Mouse (Mus musculus) bone marrow macrophage, adult 2 months (primary cell): ENCODE measurements around the gene Atxn10. TPM values are rescaled to one million over a fixed set of nuclear protein-coding genes. Genes with fewer than 3 reads are reported as not detected.
"Not testable (repeated sequence)": the region's sequence is repeated elsewhere in the genome, so short reads cannot be mapped to it uniquely, and the experiment has no call there.

Experiments
- H3K27ac ChIP-seq: 2 replicates; pipeline ENCODE4 v1.5.1; 2012; ENCODE audit warnings: low read depth, low read length; ENCODE audit not compliant: insufficient read depth
- H3K4me1 ChIP-seq: 2 replicates; pipeline ENCODE4 v1.6.1; 2012; ENCODE audit warnings: low read length; ENCODE audit not compliant: control insufficient read depth, insufficient read depth
- H3K4me3 ChIP-seq: 2 replicates; pipeline ENCODE4 v1.5.1; 2012; ENCODE audit warnings: mild to moderate bottlenecking, low read length, moderate library complexity; ENCODE audit not compliant: insufficient read depth
- CTCF ChIP-seq: IDR thresholded peaks from 2 replicates; pipeline ENCODE4 v1.5.1; 2012; ENCODE audit warnings: low read depth, mild to moderate bottlenecking, low read length, moderate library complexity
- POLR2A ChIP-seq: IDR thresholded peaks from 2 replicates; pipeline ENCODE4 v1.6.1; 2012; ENCODE audit warnings: mild to moderate bottlenecking, low read depth, low read length, borderline replicate concordance
- polyA plus RNA-seq: library from polyadenylated mRNA; stranded (reverse); fragments of >200 nt; gene quantifications from 2 replicates; pipeline ENCODE4 v1.2.4, GENCODE M21; 2012; ENCODE audit not compliant: missing spikeins, insufficient read depth, insufficient read length

The Atxn10 gene
- polyA plus RNA-seq, 1 experiment: 70.2 TPM

- no peak overlapping the region for H3K4me3 ChIP-seq
- TF ChIP-seq POLR2A: no peak
- TF ChIP-seq CTCF: no peak
- peaks cover 13% of the 10 kb centered on the region for H3K4me1 ChIP-seq
- no peak overlapping the region for H3K27ac ChIP-seq
Measured at GRCm38 (mm10) chr15:85330024-85330423, 6.0 kb upstream of the Atxn10 start.

DNA sequence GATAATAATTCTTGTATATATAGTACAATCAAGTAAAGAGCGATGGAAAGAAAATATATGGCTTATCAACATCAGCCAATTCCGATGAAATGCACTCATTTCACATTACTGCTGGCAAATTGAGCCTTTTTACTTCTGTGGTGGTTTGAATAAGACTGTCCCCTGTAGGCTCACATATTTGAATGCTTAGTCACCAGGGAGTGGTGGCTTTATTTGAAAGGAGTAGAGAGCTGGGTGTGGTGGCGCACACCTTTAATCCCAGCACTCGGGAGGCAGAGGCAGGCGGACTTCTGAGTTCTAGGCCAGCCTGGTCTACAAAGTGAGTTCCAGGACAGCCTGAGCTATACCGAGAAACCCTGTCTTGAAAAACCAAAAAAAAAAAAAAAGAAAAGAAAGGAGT is 2.5 kb upstream of the Atxn10 start:
- not testable (repeated sequence) for H3K4me1 ChIP-seq, H3K27ac ChIP-seq, H3K4me3 ChIP-seq

- no peak overlapping the region for H3K4me3 ChIP-seq
- H3K27ac ChIP-seq: no peak overlapping the region
- TF ChIP-seq POLR2A (no peak), CTCF (no peak)
- H3K4me1 ChIP-seq: peaks cover 14% of the 10 kb centered on the region
Measured at GRCm38 (mm10) chr15:85334234-85334633, 1.8 kb upstream of the Atxn10 start.

DNA sequence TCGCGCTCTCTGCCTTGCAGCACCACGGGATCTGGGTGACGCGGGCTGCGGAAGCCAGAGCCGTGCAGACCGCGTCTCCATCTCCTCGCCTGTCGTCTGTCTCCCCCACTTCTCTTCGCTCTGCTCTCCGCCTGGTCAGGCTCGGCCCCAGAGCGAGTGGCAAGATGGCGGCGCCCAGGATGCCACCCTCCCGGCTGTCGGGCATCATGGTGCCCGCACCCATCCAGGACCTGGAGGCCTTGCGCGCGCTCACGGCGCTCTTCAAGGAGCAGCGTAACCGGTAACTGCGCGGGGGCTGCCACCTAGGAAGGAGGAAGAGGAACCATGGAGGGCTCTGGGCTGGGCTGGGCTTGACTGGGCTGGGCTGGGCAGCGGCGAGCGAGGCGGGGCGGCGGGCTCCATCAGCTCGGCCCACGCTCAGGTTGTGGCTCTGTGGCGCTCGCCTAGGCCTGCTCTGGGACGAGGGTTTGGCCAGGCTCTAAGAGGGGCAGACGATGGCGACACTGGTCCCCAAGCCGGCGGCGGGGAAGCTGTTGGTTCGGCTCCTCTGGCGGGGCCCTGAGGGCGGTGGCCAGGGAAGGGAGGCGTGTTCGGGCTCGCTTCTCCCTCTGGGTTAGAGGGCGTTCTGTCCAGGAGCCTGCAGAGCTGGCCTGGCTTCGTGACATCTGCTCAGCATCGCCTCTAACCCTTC is 401 bp downstream of the Atxn10 start:
- TF ChIP-seq POLR2A (no peak), CTCF (no peak)
- peaks cover 14% of the 10 kb centered on the region for H3K4me1 ChIP-seq
- H3K4me3 ChIP-seq: peak overlapping the region; percentile 77
- peak overlapping the region; percentile 91 for H3K27ac ChIP-seq

GRCm38 (mm10) chr15:85337219-85337618 is 1.2 kb downstream of the Atxn10 start:
- TF ChIP-seq CTCF: no peak
- no peak for TF ChIP-seq POLR2A
- Histone ChIP-seq H3K4me1 (peaks cover 14% of the 10 kb centered on the region), H3K4me3 (peak overlapping the region; percentile 77), H3K27ac (peak overlapping the region; percentile 91)

- no peak overlapping the region for H3K27ac ChIP-seq
- no peak overlapping the region for H3K4me3 ChIP-seq
- TF ChIP-seq CTCF (no peak), POLR2A (no peak)
- H3K4me1 ChIP-seq: peaks cover 14% of the 10 kb centered on the region
Measured at GRCm38 (mm10) chr15:85337979-85338378, 1.9 kb downstream of the Atxn10 start.

GRCm38 (mm10) chr15:85342246-85342645 is 6.2 kb downstream of the Atxn10 start:
- Histone ChIP-seq H3K4me1 (peaks cover 14% of the 10 kb centered on the region), H3K27ac (no peak overlapping the region), H3K4me3 (no peak overlapping the region)
- TF ChIP-seq CTCF: no peak
- TF ChIP-seq POLR2A: no peak

DNA sequence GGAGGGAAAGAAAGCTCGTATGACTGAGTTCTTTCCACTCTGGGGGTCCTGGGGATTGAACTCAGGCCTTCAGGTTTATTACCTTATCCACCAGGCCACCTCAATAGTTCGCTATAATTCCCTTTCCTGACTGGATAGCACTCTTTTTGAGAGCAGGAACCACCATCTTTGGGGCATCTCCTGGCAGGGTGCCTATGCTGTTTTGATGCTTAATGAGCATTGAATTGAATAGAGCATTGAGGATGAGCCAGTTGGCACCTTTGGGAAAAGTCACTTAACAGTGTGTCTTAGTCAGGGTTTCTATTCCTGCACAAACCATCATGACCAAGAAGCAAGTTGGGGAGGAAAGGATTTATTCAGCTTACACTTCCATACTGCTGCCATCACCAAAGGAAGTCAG is 8.6 kb downstream of the Atxn10 start:
- no peak overlapping the region for H3K4me3 ChIP-seq
- no peak overlapping the region for H3K27ac ChIP-seq
- TF ChIP-seq CTCF (no peak), POLR2A (no peak)
- H3K4me1 ChIP-seq: 0 out of 2 replicates have a peak, but pooled peaks cover 4% of the 10 kb centered on the region

- Histone ChIP-seq H3K4me3 (no peak overlapping the region), H3K4me1 (0 out of 2 replicates have a peak, but pooled peaks cover 4% of the 10 kb centered on the region), H3K27ac (no peak overlapping the region)
- no peak for TF ChIP-seq POLR2A
- TF ChIP-seq CTCF: no peak
Measured at GRCm38 (mm10) chr15:85347058-85347700, 11.1 kb downstream of the Atxn10 start.

- no peak for TF ChIP-seq POLR2A
- Histone ChIP-seq H3K4me1 (no peaks in the 10 kb centered on the region; the same call in 1 of the 2 replicates), H3K27ac (no peak overlapping the region), H3K4me3 (no peak overlapping the region)
Measured at GRCm38 (mm10) chr15:85350144-85350543, 14.1 kb downstream of the Atxn10 start.

DNA sequence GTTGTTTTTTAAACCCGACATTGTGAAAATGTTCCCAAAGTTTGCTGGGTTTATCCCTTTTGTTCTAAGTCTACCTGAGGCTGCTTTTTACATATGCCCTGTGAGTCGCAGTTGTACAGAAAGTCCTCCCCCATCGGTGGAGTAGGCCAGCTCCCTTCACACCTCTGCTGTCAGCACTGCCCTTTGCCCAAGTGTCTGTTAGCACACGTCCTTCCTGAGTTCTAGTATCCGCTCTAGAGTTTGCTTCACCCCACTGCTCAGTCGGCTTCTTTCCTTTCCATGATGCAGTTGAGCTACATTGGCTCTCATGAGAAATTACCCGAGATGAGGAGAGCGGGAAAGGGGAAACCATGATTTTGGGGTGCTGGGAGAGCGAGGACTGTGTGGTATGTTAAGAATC is 18.0 kb downstream of the Atxn10 start:
- peaks cover 12% of the 10 kb centered on the region for H3K4me1 ChIP-seq
- no peak overlapping the region for H3K27ac ChIP-seq
- no peak for TF ChIP-seq POLR2A
- TF ChIP-seq CTCF: no peak
- no peak overlapping the region for H3K4me3 ChIP-seq
